Mouse (Mus musculus) neural tube, embryonic 11.5 days (tissue): ENCODE results near the gene Irs3. TPM values are rescaled to one million over a fixed set of nuclear protein-coding genes. Genes with fewer than 3 reads are reported as not detected.
A peak's percentile ranks its signal among the peaks of the same experiment; 100 is the strongest.
"Not testable (repeated sequence)": the region's sequence is repeated elsewhere in the genome, so short reads cannot be mapped to it uniquely, and the experiment has no call there.

Experiments
- ATAC-seq: fragments of 200-750 bp; cut with Nextera tagmentation; 2 replicates; pipeline ENCODE4 v1.8.0; 2017; ENCODE audit warnings: moderate number of reproducible peaks, mild to moderate bottlenecking, moderate TSS enrichment, moderate library complexity; ENCODE audit not compliant: insufficient read depth, low FRiP score, low TSS enrichment
- DNase-seq: peaks from one replicate; pipeline ENCODE4 v3.0.0-alpha.2; 2015; ENCODE audit warnings: low spot score
- H3K27ac ChIP-seq: fragments of 300-500 bp; sonication (generic); 2 replicates; pipeline ENCODE4 v1.5.1; 2014; ENCODE audit warnings: low read depth, mild to moderate bottlenecking, low read length
- H3K27me3 ChIP-seq: fragments of 300-500 bp; sonication (generic); 2 replicates; pipeline ENCODE4 v1.6.1; 2014; ENCODE audit warnings: mild to moderate bottlenecking, low read length, mixed read lengths; ENCODE audit not compliant: control insufficient read depth, insufficient read depth
- H3K36me3 ChIP-seq: fragments of 300-500 bp; sonication (generic); 2 replicates; pipeline ENCODE4 v1.6.1; 2014; ENCODE audit warnings: mild to moderate bottlenecking, low read length, moderate library complexity, mixed read lengths; ENCODE audit not compliant: control insufficient read depth, insufficient read depth
- H3K4me1 ChIP-seq: fragments of 300-500 bp; sonication (generic); 2 replicates; pipeline ENCODE4 v1.6.1; 2014; ENCODE audit warnings: low read length, mixed read lengths; ENCODE audit not compliant: control insufficient read depth, insufficient read depth
- H3K4me2 ChIP-seq: fragments of 300-500 bp; sonication (generic); 2 replicates; pipeline ENCODE4 v1.6.1; 2014; ENCODE audit warnings: low read depth, mild to moderate bottlenecking, moderate library complexity
- H3K4me3 ChIP-seq: fragments of 300-500 bp; sonication (generic); 2 replicates; pipeline ENCODE4 v1.5.1; 2014; ENCODE audit warnings: low read depth, low read length
- H3K9ac ChIP-seq: fragments of 300-500 bp; sonication (generic); 2 replicates; pipeline ENCODE4 v1.6.1; 2014; ENCODE audit warnings: mild to moderate bottlenecking, low read length
- H3K9me3 ChIP-seq: fragments of 300-500 bp; sonication (generic); 2 replicates; pipeline ENCODE4 v1.6.1; 2016; ENCODE audit warnings: low read length; ENCODE audit not compliant: control insufficient read depth
- WGBS: fragments of 180-500 bp; shearing (Covaris S2); extraction: QIAGEN DNeasy Blood & Tissue Kit; methylation state at CpG from one replicate; pipeline ENCODE4 v1.1.7; 2014; 5-methylcytosine and 5-hydroxymethylcytosine counted together
- polyA plus RNA-seq: library from polyadenylated mRNA; unstranded; fragments of >200 nt; fragmentation: Nextera tagmentation; extraction: Ambion mirVana; gene quantifications from 2 replicates; pipeline ENCODE4 v1.2.1, GENCODE M21; 2014

The Irs3 gene
- polyA plus RNA-seq, 1 experiment from 2014 or later: 0.12 TPM

DNA sequence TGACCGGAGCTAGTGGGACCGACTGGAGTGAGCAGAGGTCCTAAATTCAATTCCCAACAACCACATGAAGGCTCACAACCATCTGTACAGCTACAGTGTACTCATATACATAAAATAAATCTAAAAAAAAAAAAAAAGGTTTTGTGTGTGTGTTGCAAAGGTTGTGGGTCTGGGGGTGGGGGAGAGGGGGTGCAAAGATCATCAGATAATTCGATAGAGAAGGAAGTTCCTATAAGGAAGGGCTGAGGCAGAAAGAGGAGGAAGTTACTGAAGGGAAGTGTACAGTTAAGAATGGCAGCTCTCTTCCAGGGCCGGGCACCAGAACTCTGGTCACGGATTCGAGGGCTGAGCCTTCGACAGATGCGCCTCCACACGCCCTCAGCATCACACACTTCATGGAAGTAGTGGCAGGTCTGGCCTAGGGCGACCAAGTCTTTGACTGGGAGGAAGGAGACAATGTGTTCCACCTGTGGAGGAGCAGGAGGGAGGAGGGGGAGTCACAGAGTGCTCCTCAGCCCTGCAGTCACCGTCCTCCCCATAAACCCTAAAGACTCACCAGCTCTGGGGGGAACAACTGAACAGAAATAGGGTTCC is 21.5 kb downstream of the Irs3 start:
- H3K4me1 ChIP-seq: no peaks in the 10 kb centered on the region; the same call in 1 of the 2 replicates
- WGBS: 84% methylated on average over 11 of the region's 11 CpGs
- ATAC-seq: no peak
- no peaks in the 10 kb centered on the region for H3K27me3 ChIP-seq
- no peaks in the 10 kb centered on the region for H3K36me3 ChIP-seq
- no peak overlapping the region for H3K9ac ChIP-seq
- H3K9me3 ChIP-seq: no peaks in the 10 kb centered on the region
- H3K27ac ChIP-seq: no peak overlapping the region
- H3K4me2 ChIP-seq: no peak overlapping the region
- H3K4me3 ChIP-seq: no peak overlapping the region
- DNase-seq: no peak

GRCm38 (mm10) chr5:137615347-137615746 is 30.2 kb downstream of the Irs3 start:
- Histone ChIP-seq H3K36me3 (no peaks in the 10 kb centered on the region), H3K27ac (no peak overlapping the region), H3K4me1 (no peaks in the 10 kb centered on the region), H3K4me2 (no peak overlapping the region), H3K4me3 (no peak overlapping the region), H3K27me3 (no peaks in the 10 kb centered on the region), H3K9ac (no peak overlapping the region), H3K9me3 (no peaks in the 10 kb centered on the region)
- ATAC-seq (no peak), DNase-seq (no peak)
- WGBS: 93% methylated on average over 7 of the region's 7 CpGs

DNA sequence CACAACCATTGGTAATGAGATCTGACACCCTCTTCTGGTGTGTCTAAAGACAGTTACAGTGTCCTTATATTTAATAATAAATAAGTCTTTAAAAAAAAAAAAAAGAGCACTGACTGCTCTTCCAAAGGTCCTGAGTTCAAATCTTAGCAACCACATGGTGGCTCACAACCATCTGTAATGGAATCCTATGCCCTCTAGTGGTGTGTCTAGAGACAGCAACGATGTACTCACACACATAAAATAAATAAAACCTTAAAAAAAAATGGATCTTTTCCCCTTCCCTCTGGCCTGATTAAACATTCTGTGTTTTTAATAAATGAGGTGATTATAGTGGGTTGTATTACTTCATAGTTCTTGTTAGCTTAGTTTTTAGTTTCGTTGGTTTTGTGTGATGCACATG is 30.6 kb downstream of the Irs3 start:
- H3K27ac ChIP-seq, ATAC-seq: not testable (repeated sequence)
- 89% methylated on average over 2 of the region's 2 CpGs for WGBS

DNA sequence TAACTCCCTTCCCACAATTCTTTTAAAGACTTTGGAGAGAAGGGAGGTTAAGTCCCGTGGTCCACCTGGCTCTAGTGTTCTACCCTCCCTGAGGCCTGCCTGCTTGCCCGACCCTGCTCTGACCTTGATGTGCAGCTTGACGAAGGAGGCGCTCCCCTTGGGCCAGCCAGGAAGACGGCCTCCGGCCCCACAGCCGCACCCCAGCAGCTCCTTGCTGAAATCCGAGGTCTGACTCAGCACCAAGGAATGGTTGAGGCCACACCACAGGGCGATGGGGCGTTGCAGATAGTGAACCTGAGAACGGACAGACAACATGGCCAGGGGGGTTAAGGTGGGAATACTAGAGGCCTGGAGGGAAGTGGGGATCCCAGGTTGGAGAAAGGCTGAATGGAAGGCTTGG is 32.0 kb downstream of the Irs3 start, which contains the start of gene Pcolce:
Pcolce (minus strand) TSS at position 235 of the 400 bp plus-strand sequence.
- Histone ChIP-seq H3K9me3 (no peaks in the 10 kb centered on the region), H3K4me3 (no peak within 1 kb of the TSS), H3K27me3 (0 out of 2 replicates have a peak, but pooled peaks cover 2% of the 10 kb centered on the region), H3K4me2 (no peak within 1 kb of the TSS), H3K4me1 (peaks cover 1% of the 10 kb centered on the region), H3K36me3 (no peaks in the 10 kb centered on the region), H3K9ac (no peak within 1 kb of the TSS), H3K27ac (no peak within 1 kb of the TSS)
- ATAC-seq (no peak), DNase-seq (no peak)
- 65% methylated on average over 11 of the region's 11 CpGs for WGBS

More for the DNA sequence above, 30.6 kb downstream of the Irs3 start:
- not testable (repeated sequence) for H3K9ac ChIP-seq, DNase-seq, H3K4me1 ChIP-seq, H3K27me3 ChIP-seq, H3K4me2 ChIP-seq, H3K36me3 ChIP-seq, H3K9me3 ChIP-seq, H3K4me3 ChIP-seq

- Histone ChIP-seq H3K4me3 (no peak overlapping the region), H3K36me3 (no peaks in the 10 kb centered on the region), H3K9ac (no peak overlapping the region), H3K4me2 (no peak overlapping the region), H3K27me3 (0 out of 2 replicates have a peak, but pooled peaks cover 2% of the 10 kb centered on the region), H3K27ac (no peak overlapping the region), H3K4me1 (peaks cover 6% of the 10 kb centered on the region), H3K9me3 (no peaks in the 10 kb centered on the region)
- DNase-seq (no peak), ATAC-seq (no peak)
- WGBS: 82% methylated on average over 5 of the region's 5 CpGs
These were observed 32.4 kb downstream of the Irs3 start for GRCm38 (mm10) chr5:137613076-137613475.

DNA sequence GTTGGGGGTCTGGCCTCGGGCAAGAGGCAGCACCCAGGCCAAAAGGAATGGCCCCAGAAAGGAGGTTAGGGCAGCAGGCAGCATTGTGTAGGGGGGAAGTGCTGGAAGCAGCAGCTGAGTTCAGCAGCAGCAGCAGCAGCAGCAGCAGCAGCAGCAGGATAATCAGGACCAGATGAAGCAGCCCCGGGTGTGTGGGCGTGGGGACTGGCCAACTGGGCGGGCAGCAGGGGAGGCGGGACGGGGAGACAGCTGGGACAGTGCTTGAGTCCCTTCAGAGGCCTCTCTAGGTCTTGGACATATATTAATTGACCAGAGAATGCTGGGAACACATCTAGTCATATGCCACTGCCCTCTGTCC is 34.3 kb downstream of the Irs3 start:
- Histone ChIP-seq H3K9ac (peak overlapping the region; percentile 41; the same call in 1 of the 2 replicates), H3K4me2 (peak overlapping the region; percentile 32), H3K4me3 (0 out of 2 replicates have a peak overlapping the region, but pooled peaks have one; percentile 10), H3K9me3 (no peaks in the 10 kb centered on the region), H3K36me3 (no peaks in the 10 kb centered on the region; the same call in 1 of the 2 replicates), H3K4me1 (peaks cover 11% of the 10 kb centered on the region), H3K27me3 (0 out of 2 replicates have a peak, but pooled peaks cover 2% of the 10 kb centered on the region), H3K27ac (peak overlapping the region; percentile 83)
- no peak for ATAC-seq
- WGBS: 22% methylated on average over 6 of the region's 6 CpGs
- peak; percentile 64 for DNase-seq

DNA sequence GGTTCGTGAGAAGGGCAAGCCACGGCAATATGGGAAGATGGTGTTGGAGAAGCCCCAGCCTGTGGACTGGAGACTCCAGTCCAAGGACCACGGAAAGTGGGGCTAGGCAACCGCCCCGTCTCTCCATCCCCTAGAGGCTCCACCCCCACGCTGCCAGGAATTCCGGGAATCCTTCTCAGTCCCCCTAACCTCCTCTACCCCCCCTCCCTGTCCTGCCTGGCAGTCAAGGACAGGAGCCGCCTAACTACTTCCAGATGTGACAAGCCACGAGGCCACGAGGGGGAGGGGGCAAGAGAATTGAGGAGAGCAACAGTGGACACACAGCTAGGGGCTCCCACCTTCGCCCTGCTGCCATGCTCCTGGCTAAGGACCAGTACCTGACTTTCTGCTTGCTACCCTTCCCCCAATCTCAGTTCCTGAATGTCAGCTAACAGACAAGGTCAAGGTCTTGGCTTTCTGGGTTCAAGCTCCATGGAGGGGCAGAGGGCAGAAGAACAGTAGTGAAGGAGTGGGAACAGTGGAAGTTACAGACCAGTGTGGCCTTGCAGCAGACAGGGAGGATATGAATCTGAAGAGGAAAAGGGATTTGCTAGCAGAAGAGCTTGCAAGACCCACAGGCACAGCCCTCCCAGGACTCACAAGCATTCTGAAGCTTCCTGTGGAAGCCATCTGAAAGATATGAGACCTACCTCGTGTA is 34.8 kb downstream of the Irs3 start:
- H3K4me2 ChIP-seq: peak overlapping the region; percentile 32
- no peaks in the 10 kb centered on the region; the same call in 1 of the 2 replicates for H3K36me3 ChIP-seq
- no peak for ATAC-seq
- peak overlapping the region; percentile 41; the same call in 1 of the 2 replicates for H3K9ac ChIP-seq
- peaks cover 11% of the 10 kb centered on the region for H3K4me1 ChIP-seq
- 0 out of 2 replicates have a peak, but pooled peaks cover 2% of the 10 kb centered on the region for H3K27me3 ChIP-seq
- no peaks in the 10 kb centered on the region for H3K9me3 ChIP-seq
- WGBS: 14% methylated on average over 12 of the region's 12 CpGs
- peak overlapping the region; percentile 83 for H3K27ac ChIP-seq
- DNase-seq: peak; percentile 82
- H3K4me3 ChIP-seq: peak overlapping the region; percentile 19

GRCm38 (mm10) chr5:137610056-137610455 is 35.5 kb downstream of the Irs3 start:
- DNase-seq: no peak
- peaks cover 11% of the 10 kb centered on the region for H3K4me1 ChIP-seq
- 0 out of 2 replicates have a peak, but pooled peaks cover 2% of the 10 kb centered on the region for H3K27me3 ChIP-seq
- no peak overlapping the region for H3K27ac ChIP-seq
- no peak for ATAC-seq
- H3K4me2 ChIP-seq: peak overlapping the region; percentile 32; the same call in 1 of the 2 replicates
- no peak overlapping the region for H3K9ac ChIP-seq
- no peaks in the 10 kb centered on the region; the same call in 1 of the 2 replicates for H3K36me3 ChIP-seq
- peak overlapping the region; percentile 19 for H3K4me3 ChIP-seq
- H3K9me3 ChIP-seq: no peaks in the 10 kb centered on the region
- WGBS: 58% methylated on average over 4 of the region's 4 CpGs
